Mouse (Mus musculus) cortical plate, adult 2 months (tissue): ENCODE results near the gene Inafm2.

Experiments
- CTCF ChIP-seq: fragments of 200-500 bp; IDR thresholded peaks from 2 replicates; pipeline ENCODE4 v1.5.1; 2011; ENCODE audit warnings: mild to moderate bottlenecking, control low read depth, low read length; ENCODE audit not compliant: insufficient read depth; ENCODE audit errors: extremely low read depth
- POLR2A ChIP-seq: fragments of 200-500 bp; IDR thresholded peaks from 2 replicates; pipeline ENCODE4 v1.6.1; 2011; ENCODE audit warnings: mild to moderate bottlenecking, low read length, control low read depth; ENCODE audit not compliant: insufficient read depth; ENCODE audit errors: extremely low read depth

DNA sequence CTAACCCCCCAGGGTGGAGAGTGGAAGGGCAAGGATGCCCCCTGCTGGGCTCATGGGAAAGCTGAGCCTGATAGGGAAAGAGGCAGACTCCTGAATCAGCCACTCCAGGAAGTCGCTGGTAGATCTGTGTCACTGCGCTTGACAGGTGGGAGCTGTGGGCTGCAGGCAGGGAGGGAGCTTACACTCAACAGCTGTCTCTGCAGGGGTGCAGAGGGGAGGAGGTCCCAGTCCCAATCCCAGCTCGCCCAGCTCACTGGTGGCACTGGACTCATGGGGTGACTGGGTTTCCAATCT lies 15.0 kb upstream of the Inafm2 start:
- peak; percentile 74 for TF ChIP-seq CTCF
- TF ChIP-seq POLR2A = no peak
